Mouse (Mus musculus): ENCODE data around the gene Dcun1d4. TPM values are rescaled to one million over a fixed set of nuclear protein-coding genes. Genes with fewer than 3 reads are reported as not detected.

Gene Dcun1d4
- polyA plus RNA-seq (2014; fragmentation: Illumina TruSeq; extraction: RNeasy Lipid Tissue Mini Kit (QIAGEN cat#74804); ENCODE audit: low read depth, low replicate concordance): 32.7 TPM

GRCm38 (mm10) chr5:73480700-73481099 is at the start of gene Dcun1d4:
Gene Dcun1d4, plus strand, starts transcription at chr5:73481000.

Other genes starting within 250 kb of the Dcun1d4 start
- gene Fryl, start 224.4 kb upstream of the Dcun1d4 start, polyA plus RNA-seq (2014; fragmentation: Illumina TruSeq; extraction: RNeasy Lipid Tissue Mini Kit (QIAGEN cat#74804); ENCODE audit: low read depth, low replicate concordance): 276 TPM
- gene Ociad1, start 188.2 kb upstream of the Dcun1d4 start, polyA plus RNA-seq (2014; fragmentation: Illumina TruSeq; extraction: RNeasy Lipid Tissue Mini Kit (QIAGEN cat#74804); ENCODE audit: low read depth, low replicate concordance): 392 TPM
- 176 TPM for gene Ociad2, start 140.0 kb upstream of the Dcun1d4 start, polyA plus RNA-seq (2014; fragmentation: Illumina TruSeq; extraction: RNeasy Lipid Tissue Mini Kit (QIAGEN cat#74804); ENCODE audit: low read depth, low replicate concordance)
- gene Cwh43, start 74.9 kb upstream of the Dcun1d4 start, polyA plus RNA-seq (2014; fragmentation: Illumina TruSeq; extraction: RNeasy Lipid Tissue Mini Kit (QIAGEN cat#74804); ENCODE audit: low read depth, low replicate concordance): 18.8 TPM
- 129 TPM for gene Lrrc66, start 151.5 kb downstream of the Dcun1d4 start, polyA plus RNA-seq (2014; fragmentation: Illumina TruSeq; extraction: RNeasy Lipid Tissue Mini Kit (QIAGEN cat#74804); ENCODE audit: low read depth, low replicate concordance)
- 18.0 TPM for gene Sgcb, start 166.8 kb downstream of the Dcun1d4 start, polyA plus RNA-seq (2014; fragmentation: Illumina TruSeq; extraction: RNeasy Lipid Tissue Mini Kit (QIAGEN cat#74804); ENCODE audit: low read depth, low replicate concordance)
- gene Spata18, start 170.4 kb downstream of the Dcun1d4 start, polyA plus RNA-seq (2014; fragmentation: Illumina TruSeq; extraction: RNeasy Lipid Tissue Mini Kit (QIAGEN cat#74804); ENCODE audit: low read depth, low replicate concordance): not detected

Data from sigmoid colon, adult 10 weeks (tissue).